Mouse (Mus musculus): ENCODE data around the gene Slc2a3. TPM values are rescaled to one million over a fixed set of nuclear protein-coding genes. Genes with fewer than 3 reads are reported as not detected.

Slc2a3 gene
- polyA plus RNA-seq, 1 experiment = 0.66 TPM

- Histone ChIP-seq H3K36me3 (ENCODE audit: control insufficient read depth, insufficient read depth) (peaks cover 29% of the 10 kb centered on the region), H3K79me2 (ENCODE audit: control insufficient read depth, insufficient read depth) (peaks cover 32% of the 10 kb centered on the region), H3K27me3 (ENCODE audit: control insufficient read depth, insufficient read depth, insufficient read length) (no peaks in the 10 kb centered on the region), H3ac (ENCODE audit: control insufficient read depth, insufficient read length, low read depth) (no peak overlapping the region), H3K4me3 (ENCODE audit: insufficient read depth, poor library complexity, severe bottlenecking) (no peak overlapping the region), H3K79me3 (ENCODE audit: low read depth) (peaks cover 4% of the 10 kb centered on the region)
- no peak for TF ChIP-seq USF1 (IDR thresholded peaks at IDR 0.05; ENCODE audit: low read depth)
- TF ChIP-seq MYOG (IDR thresholded peaks at IDR 0.05; ENCODE audit: control insufficient read depth, extremely low read depth, insufficient read length) = no peak
- TF ChIP-seq MYOD1 (IDR thresholded peaks at IDR 0.05; ENCODE audit: control insufficient read depth, insufficient read length, low read depth) = no peak
- TF ChIP-seq CTCF (IDR thresholded peaks at IDR 0.05; ENCODE audit: control insufficient read depth, insufficient read depth, insufficient read length) = no peak
- TF ChIP-seq MAX (IDR thresholded peaks at IDR 0.05) = no peak
- TF ChIP-seq CEBPB (IDR thresholded peaks at IDR 0.05; ENCODE audit: low read depth) = no peak
- no peak for TF ChIP-seq FOSL1 (IDR thresholded peaks at IDR 0.05; ENCODE audit: insufficient read depth, low read length, poor library complexity, severe bottlenecking)
These were observed 26.6 kb upstream of the Slc2a3 start for GRCm38 (mm10) chr6:122828086-122828485.

GRCm38 (mm10) chr6:122825923-122826742 is 24.7 kb upstream of the Slc2a3 start:
- Histone ChIP-seq H3K4me3 (ENCODE audit: insufficient read depth, poor library complexity, severe bottlenecking) (no peak overlapping the region), H3K79me3 (ENCODE audit: low read depth) (peaks cover 11% of the 10 kb centered on the region), H3K36me3 (ENCODE audit: control insufficient read depth, insufficient read depth) (peaks cover 19% of the 10 kb centered on the region), H3ac (ENCODE audit: control insufficient read depth, insufficient read length, low read depth) (peak overlapping the region; percentile 4), H3K79me2 (ENCODE audit: control insufficient read depth, insufficient read depth) (peaks cover 52% of the 10 kb centered on the region), H3K27me3 (ENCODE audit: control insufficient read depth, insufficient read depth, insufficient read length) (no peaks in the 10 kb centered on the region)
- TF ChIP-seq CTCF (IDR thresholded peaks at IDR 0.05; ENCODE audit: control insufficient read depth, insufficient read depth, insufficient read length) (no peak), MYOD1 (IDR thresholded peaks at IDR 0.05; ENCODE audit: control insufficient read depth, insufficient read length, low read depth) (no peak), FOSL1 (IDR thresholded peaks at IDR 0.05; ENCODE audit: insufficient read depth, low read length, poor library complexity, severe bottlenecking) (no peak), CEBPB (IDR thresholded peaks at IDR 0.05; ENCODE audit: low read depth) (no peak), MYOG (IDR thresholded peaks at IDR 0.05; ENCODE audit: control insufficient read depth, extremely low read depth, insufficient read length) (no peak), USF1 (IDR thresholded peaks at IDR 0.05; ENCODE audit: low read depth) (no peak), MAX (IDR thresholded peaks at IDR 0.05) (no peak)

- TF ChIP-seq MYOD1 (IDR thresholded peaks at IDR 0.05; ENCODE audit: control insufficient read depth, insufficient read length, low read depth) (no peak), MYOG (IDR thresholded peaks at IDR 0.05; ENCODE audit: control insufficient read depth, extremely low read depth, insufficient read length) (no peak), CEBPB (IDR thresholded peaks at IDR 0.05; ENCODE audit: low read depth) (no peak), CTCF (IDR thresholded peaks at IDR 0.05; ENCODE audit: control insufficient read depth, insufficient read depth, insufficient read length) (no peak), USF1 (IDR thresholded peaks at IDR 0.05; ENCODE audit: low read depth) (no peak), FOSL1 (IDR thresholded peaks at IDR 0.05; ENCODE audit: insufficient read depth, low read length, poor library complexity, severe bottlenecking) (no peak), MAX (IDR thresholded peaks at IDR 0.05) (no peak)
- H3K36me3 ChIP-seq (ENCODE audit: control insufficient read depth, insufficient read depth) = peaks cover 18% of the 10 kb centered on the region
- H3K27me3 ChIP-seq (ENCODE audit: control insufficient read depth, insufficient read depth, insufficient read length) = no peaks in the 10 kb centered on the region
- peaks cover 61% of the 10 kb centered on the region for H3K79me2 ChIP-seq (ENCODE audit: control insufficient read depth, insufficient read depth)
- no peak overlapping the region for H3K4me3 ChIP-seq (ENCODE audit: insufficient read depth, poor library complexity, severe bottlenecking)
- H3ac ChIP-seq (ENCODE audit: control insufficient read depth, insufficient read length, low read depth) = no peak overlapping the region
- peaks cover 13% of the 10 kb centered on the region for H3K79me3 ChIP-seq (ENCODE audit: low read depth)
These were observed 23.7 kb upstream of the Slc2a3 start for GRCm38 (mm10) chr6:122825166-122825565.

- H3ac ChIP-seq (ENCODE audit: control insufficient read depth, insufficient read length, low read depth) = no peak overlapping the region
- TF ChIP-seq MYOD1 (IDR thresholded peaks at IDR 0.05; ENCODE audit: control insufficient read depth, insufficient read length, low read depth) (no peak), CTCF (IDR thresholded peaks at IDR 0.05; ENCODE audit: control insufficient read depth, insufficient read depth, insufficient read length) (no peak), USF1 (IDR thresholded peaks at IDR 0.05; ENCODE audit: low read depth) (no peak), MAX (IDR thresholded peaks at IDR 0.05) (no peak), MYOG (IDR thresholded peaks at IDR 0.05; ENCODE audit: control insufficient read depth, extremely low read depth, insufficient read length) (no peak), CEBPB (IDR thresholded peaks at IDR 0.05; ENCODE audit: low read depth) (no peak), FOSL1 (IDR thresholded peaks at IDR 0.05; ENCODE audit: insufficient read depth, low read length, poor library complexity, severe bottlenecking) (no peak)
- no peaks in the 10 kb centered on the region for H3K27me3 ChIP-seq (ENCODE audit: control insufficient read depth, insufficient read depth, insufficient read length)
- H3K79me3 ChIP-seq (ENCODE audit: low read depth) = peaks cover 13% of the 10 kb centered on the region
- peaks cover 65% of the 10 kb centered on the region for H3K79me2 ChIP-seq (ENCODE audit: control insufficient read depth, insufficient read depth)
- H3K36me3 ChIP-seq (ENCODE audit: control insufficient read depth, insufficient read depth) = peaks cover 10% of the 10 kb centered on the region
- no peak overlapping the region for H3K4me3 ChIP-seq (ENCODE audit: insufficient read depth, poor library complexity, severe bottlenecking)
These were observed 22.6 kb upstream of the Slc2a3 start for GRCm38 (mm10) chr6:122824086-122824485.

GRCm38 (mm10) chr6:122821822-122822221 is 20.4 kb upstream of the Slc2a3 start:
- no peaks in the 10 kb centered on the region for H3K36me3 ChIP-seq (ENCODE audit: control insufficient read depth, insufficient read depth)
- no peaks in the 10 kb centered on the region for H3K27me3 ChIP-seq (ENCODE audit: control insufficient read depth, insufficient read depth, insufficient read length)
- H3ac ChIP-seq (ENCODE audit: control insufficient read depth, insufficient read length, low read depth) = no peak overlapping the region
- peaks cover 13% of the 10 kb centered on the region for H3K79me3 ChIP-seq (ENCODE audit: low read depth)
- H3K79me2 ChIP-seq (ENCODE audit: control insufficient read depth, insufficient read depth) = peaks cover 56% of the 10 kb centered on the region
- no peak overlapping the region for H3K4me3 ChIP-seq (ENCODE audit: insufficient read depth, poor library complexity, severe bottlenecking)
- no peak for TF ChIP-seq USF1 (IDR thresholded peaks at IDR 0.05; ENCODE audit: low read depth)
- no peak for TF ChIP-seq MAX (IDR thresholded peaks at IDR 0.05)
- TF ChIP-seq CEBPB (IDR thresholded peaks at IDR 0.05; ENCODE audit: low read depth) = no peak
- TF ChIP-seq FOSL1 (IDR thresholded peaks at IDR 0.05; ENCODE audit: insufficient read depth, low read length, poor library complexity, severe bottlenecking) = no peak
- no peak for TF ChIP-seq CTCF (IDR thresholded peaks at IDR 0.05; ENCODE audit: control insufficient read depth, insufficient read depth, insufficient read length)
- no peak for TF ChIP-seq MYOD1 (IDR thresholded peaks at IDR 0.05; ENCODE audit: control insufficient read depth, insufficient read length, low read depth)
